Mouse (Mus musculus) erythroblast, embryonic 14.5 days (primary cell): ENCODE measurements around the gene Gucd1.

Experiments
- GATA1 ChIP-seq: IDR thresholded peaks from 2 replicates; pipeline ENCODE4 v1.6.1; 2012; ENCODE audit warnings: low read length, inconsistent platforms, mixed read lengths
- TAL1 ChIP-seq: IDR thresholded peaks from 3 replicates; pipeline ENCODE4 v1.6.1; 2012; ENCODE audit warnings: low read length, inconsistent platforms, mixed read lengths

- TF ChIP-seq TAL1: no peak
- no peak for TF ChIP-seq GATA1
Observed at GRCm38 (mm10) chr10:75307130-75307529, 210.6 kb downstream of the Gucd1 start.
